Mouse (Mus musculus) layer of hippocampus, postnatal 25 days (tissue): Measurements from ENCODE around the gene Rnf144a. TPM values are rescaled to one million over a fixed set of nuclear protein-coding genes. Genes with fewer than 3 reads are reported as not detected.

ENCODE experiments used
- DNase-seq, 2 experiments: peaks; one replicate each; pipeline ENCODE4 v3.0.0; 2022; ENCODE audit warnings: mixed read lengths in 2 of 2, low spot score in 1 of 2; ENCODE audit errors: extremely low spot score in 1 of 2
- total RNA-seq, 2 experiments: library from RNA; stranded (reverse); gene quantifications; 2 replicates each; pipeline ENCODE4 v1.2.3; 2021

Rnf144a gene
- total RNA-seq, 2 experiments from 2014 or later = 26.6 to 27.0 TPM

GRCm38 (mm10) chr12:26377691-26378090 is 37.4 kb downstream of the Rnf144a start:
- DNase-seq = peak in 1 of 2 experiments; percentile 25

- no peak for DNase-seq
Measured at GRCm38 (mm10) chr12:26376541-26377323, 38.3 kb downstream of the Rnf144a start.

- no peak for DNase-seq
Measured at GRCm38 (mm10) chr12:26373721-26374120, 41.3 kb downstream of the Rnf144a start.

GRCm38 (mm10) chr12:26370004-26370403 is 45.0 kb downstream of the Rnf144a start:
- no peak for DNase-seq

- DNase-seq = no peak
Measured at GRCm38 (mm10) chr12:26367361-26367760, 47.7 kb downstream of the Rnf144a start.

GRCm38 (mm10) chr12:26366372-26366771 is 48.7 kb downstream of the Rnf144a start:
- DNase-seq = no peak

GRCm38 (mm10) chr12:26365531-26366315 is 49.3 kb downstream of the Rnf144a start:
- DNase-seq = no peak

GRCm38 (mm10) chr12:26364822-26365221 is 50.2 kb downstream of the Rnf144a start:
- no peak for DNase-seq

GRCm38 (mm10) chr12:26360946-26361523 is 54.0 kb downstream of the Rnf144a start:
- DNase-seq = no peak

- DNase-seq = no peak
Measured at GRCm38 (mm10) chr12:26359817-26360216, 55.2 kb downstream of the Rnf144a start.

GRCm38 (mm10) chr12:26359241-26359640 is 55.8 kb downstream of the Rnf144a start:
- no peak for DNase-seq

- no peak for DNase-seq
Measured at GRCm38 (mm10) chr12:26357246-26357645, 57.8 kb downstream of the Rnf144a start.

GRCm38 (mm10) chr12:26356191-26356590 is 58.9 kb downstream of the Rnf144a start:
- DNase-seq = no peak

- DNase-seq = no peak
Measured at GRCm38 (mm10) chr12:26351321-26351720, 63.7 kb downstream of the Rnf144a start.

GRCm38 (mm10) chr12:26344408-26344807 is 70.6 kb downstream of the Rnf144a start:
- DNase-seq = no peak

GRCm38 (mm10) chr12:26343131-26343530 is 71.9 kb downstream of the Rnf144a start:
- no peak for DNase-seq

GRCm38 (mm10) chr12:26342663-26343062 is 72.4 kb downstream of the Rnf144a start:
- no peak for DNase-seq

- DNase-seq = no peak
Measured at GRCm38 (mm10) chr12:26342086-26342485, 73.0 kb downstream of the Rnf144a start.

- no peak for DNase-seq
Measured at GRCm38 (mm10) chr12:26340621-26341020, 74.4 kb downstream of the Rnf144a start.

- no peak for DNase-seq
Measured at GRCm38 (mm10) chr12:26339886-26340285, 75.2 kb downstream of the Rnf144a start.

GRCm38 (mm10) chr12:26339181-26339580 is 75.9 kb downstream of the Rnf144a start:
- DNase-seq = no peak
